Mouse (Mus musculus) lung, postnatal 0 days (tissue): ENCODE results near the gene Stxbp6.

Source experiments
- CTCF ChIP-seq: IDR thresholded peaks from 2 replicates; pipeline ENCODE4 v1.5.1; 2016; ENCODE audit warnings: antibody characterized with exemption, mild to moderate bottlenecking
- EP300 ChIP-seq: IDR thresholded peaks from 2 replicates; pipeline ENCODE4 v1.6.1; 2016; ENCODE audit warnings: antibody characterized with exemption, mild to moderate bottlenecking, control low read depth

- no peak for TF ChIP-seq CTCF
- no peak for TF ChIP-seq EP300
Observed at GRCm38 (mm10) chr12:44872697-44873096, 201.8 kb downstream of the Stxbp6 start.
